Mouse (Mus musculus) cerebral cortex, adult 2 months (tissue): ENCODE results near the gene Krtap5-4.

Source experiments
- WGBS: fragments of 180-500 bp; shearing (Covaris S2); methylation state at CpG from one replicate; pipeline ENCODE4 v1.1.7; 2018; 5-methylcytosine and 5-hydroxymethylcytosine counted together

The Krtap5-4 gene

GRCm38 (mm10) chr7:142322641-142323040 lies 19.3 kb downstream of the Krtap5-4 start:
- WGBS, result 94% methylated on average over 6 of the region's 6 CpGs

DNA sequence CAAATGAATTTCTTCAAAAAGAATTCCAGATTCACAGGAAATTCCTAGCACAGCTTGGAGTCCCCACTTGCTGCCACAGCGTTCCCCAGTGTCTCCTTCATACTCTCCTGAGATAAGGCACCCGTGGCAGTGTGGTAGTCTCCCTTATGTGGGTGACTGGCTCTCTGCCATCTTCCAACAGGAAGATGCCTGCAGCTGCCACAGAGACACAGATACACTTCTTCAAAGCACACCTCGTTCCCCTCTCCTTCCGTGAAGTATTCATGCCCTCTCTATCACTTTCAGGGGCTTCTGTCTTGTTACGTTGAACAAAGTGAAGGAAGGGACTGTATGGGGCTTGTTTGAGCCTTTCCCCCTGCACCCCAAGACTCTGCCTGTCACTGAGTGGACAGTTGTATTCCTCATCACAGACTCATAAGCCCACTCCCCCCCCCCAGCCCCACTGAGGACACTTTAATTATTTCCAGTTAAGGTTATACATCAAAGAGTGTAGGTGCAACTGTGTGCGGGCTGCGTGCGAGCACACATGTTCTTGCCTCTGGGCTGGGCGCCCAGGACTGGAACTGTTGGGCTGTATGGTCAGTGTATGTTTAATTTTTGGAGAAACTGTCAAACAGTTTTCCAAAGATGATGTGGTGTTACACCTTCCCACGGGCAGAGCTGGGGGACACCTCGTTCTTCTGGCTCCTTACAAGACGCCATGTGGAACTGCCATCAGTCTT lies 20.2 kb downstream of the Krtap5-4 start:
- WGBS, result 67% methylated on average over 12 of the region's 12 CpGs

- WGBS, result 83% methylated on average over 9 of the region's 9 CpGs
Measured at GRCm38 (mm10) chr7:142326714-142327445, 23.5 kb downstream of the Krtap5-4 start.

GRCm38 (mm10) chr7:142328507-142328906 lies 25.2 kb downstream of the Krtap5-4 start:
- 92% methylated on average over 3 of the region's 3 CpGs for whole genome bisulfite sequencing

DNA sequence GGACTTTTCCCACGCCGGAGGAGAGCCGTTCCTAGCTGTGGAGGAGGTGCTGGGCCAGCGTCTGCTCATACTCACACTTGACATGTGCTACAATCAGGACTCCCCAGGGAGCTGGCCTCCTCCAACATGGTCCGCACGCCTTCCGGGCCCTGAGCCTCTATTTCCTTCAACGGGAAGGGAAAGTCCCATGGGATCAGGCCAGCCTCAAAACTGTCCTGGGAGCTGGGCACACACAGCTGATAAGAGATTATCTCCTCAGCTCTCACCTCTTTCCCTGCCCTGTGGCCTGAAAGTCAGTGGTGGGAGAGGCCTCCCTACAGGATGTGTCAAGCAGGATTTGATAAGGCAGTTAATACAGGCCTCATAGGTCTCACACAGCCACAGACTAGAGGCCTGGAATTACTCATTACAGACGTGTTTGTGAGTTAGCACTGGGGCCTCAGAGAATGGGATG lies 26.9 kb downstream of the Krtap5-4 start:
- 79% methylated on average over 9 of the region's 9 CpGs for WGBS

GRCm38 (mm10) chr7:142331281-142331680 lies 27.9 kb downstream of the Krtap5-4 start:
- 93% methylated on average over 4 of the region's 4 CpGs for WGBS

- WGBS, result 91% methylated on average over 5 of the region's 9 CpGs
Measured at GRCm38 (mm10) chr7:142332741-142333140, 29.4 kb downstream of the Krtap5-4 start.

- WGBS, result 5% methylated on average over 3 of the region's 3 CpGs
Measured at GRCm38 (mm10) chr7:142334246-142334645, 30.9 kb downstream of the Krtap5-4 start.

GRCm38 (mm10) chr7:142335151-142335550 lies 31.8 kb downstream of the Krtap5-4 start:
- WGBS, result 81% methylated on average over 8 of the region's 8 CpGs

- 69% methylated on average over 10 of the region's 10 CpGs for WGBS
Measured at GRCm38 (mm10) chr7:142340269-142340970, 37.1 kb downstream of the Krtap5-4 start.

DNA sequence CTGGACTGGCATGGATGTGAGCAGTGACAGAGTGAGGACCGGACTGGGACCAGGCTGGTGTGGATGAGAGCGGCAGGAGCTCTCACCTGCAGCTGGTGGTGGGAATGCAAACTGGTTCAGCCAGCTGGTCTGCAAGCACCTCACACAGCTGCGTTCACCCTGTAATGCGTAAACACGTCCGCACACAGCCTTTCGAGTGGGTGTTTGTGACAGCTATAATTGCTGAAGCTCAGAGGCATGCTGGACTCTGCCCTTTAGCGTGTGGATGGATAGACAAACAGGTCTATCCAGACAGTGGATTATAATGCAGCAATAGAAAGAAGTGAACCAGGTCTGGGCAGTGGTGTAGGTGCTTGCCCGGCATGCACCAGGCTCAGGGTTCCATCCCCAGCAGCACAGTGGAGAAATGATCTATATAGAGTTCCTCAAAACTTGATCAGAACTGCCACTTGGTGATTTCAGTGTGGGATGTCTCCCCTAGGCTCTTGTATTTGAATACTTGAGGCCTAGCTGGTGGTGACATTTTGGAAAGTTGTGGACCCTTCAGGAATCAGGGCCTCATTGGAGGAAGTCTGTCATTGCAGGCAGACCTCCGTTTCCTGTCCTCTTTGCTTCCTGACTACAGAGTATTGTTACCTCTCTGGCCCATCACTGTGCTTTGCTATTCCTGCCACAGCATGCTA lies 38.4 kb downstream of the Krtap5-4 start:
- 74% methylated on average over 10 of the region's 10 CpGs for WGBS

DNA sequence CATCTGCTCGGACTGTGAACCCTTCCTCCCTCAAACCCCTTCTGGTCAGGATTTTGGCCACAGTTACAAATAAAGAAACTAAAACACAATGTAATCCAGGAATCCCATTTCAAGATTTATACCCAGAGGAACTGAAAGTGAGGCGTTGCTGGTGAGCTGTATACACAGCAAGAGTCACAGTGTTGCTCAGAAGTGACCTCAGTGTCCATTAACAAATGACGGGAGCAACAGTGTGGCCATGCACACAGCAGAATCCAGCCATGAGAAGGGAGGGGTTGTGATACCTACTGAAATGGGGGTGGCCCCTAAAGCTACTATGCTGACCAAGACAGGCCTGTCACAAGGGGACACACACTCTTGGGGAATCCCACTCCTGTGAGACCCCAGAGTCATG lies 38.9 kb downstream of the Krtap5-4 start:
- WGBS, result 86% methylated on average over 3 of the region's 3 CpGs

- 92% methylated on average over 4 of the region's 4 CpGs for WGBS
Measured at GRCm38 (mm10) chr7:142347542-142347941, 44.2 kb downstream of the Krtap5-4 start.

DNA sequence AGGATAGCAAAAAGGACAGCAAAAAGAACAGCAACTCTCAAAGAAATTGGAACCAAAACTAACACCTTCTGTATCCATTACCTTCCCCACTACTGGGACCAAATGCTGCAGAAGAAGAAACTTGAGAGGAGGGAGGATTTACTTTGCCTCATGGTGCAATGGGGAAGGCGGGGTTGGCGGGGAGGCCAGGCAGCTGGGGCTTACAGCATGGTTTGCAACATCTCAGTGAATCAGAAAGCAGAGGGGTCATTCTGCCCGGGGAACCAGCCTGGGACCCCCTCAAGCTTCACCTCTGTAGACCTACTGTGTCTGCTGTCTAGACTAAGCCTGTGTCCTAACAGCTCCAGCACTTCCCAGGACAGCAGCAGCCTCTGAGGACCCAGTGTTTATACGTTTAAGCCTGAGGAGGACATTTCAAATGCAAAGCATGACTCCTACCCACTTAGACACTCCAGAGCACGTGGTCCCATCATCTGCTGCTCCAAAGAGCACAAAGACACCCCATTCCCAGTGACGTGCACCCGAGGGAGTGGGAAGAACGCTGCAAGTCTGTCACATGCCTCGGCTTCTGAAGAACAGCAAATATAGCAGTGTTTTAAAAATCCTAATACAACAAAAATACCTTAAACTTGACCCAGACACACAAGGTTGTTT lies 46.1 kb downstream of the Krtap5-4 start:
- 18% methylated on average over 9 of the region's 9 CpGs for WGBS

DNA sequence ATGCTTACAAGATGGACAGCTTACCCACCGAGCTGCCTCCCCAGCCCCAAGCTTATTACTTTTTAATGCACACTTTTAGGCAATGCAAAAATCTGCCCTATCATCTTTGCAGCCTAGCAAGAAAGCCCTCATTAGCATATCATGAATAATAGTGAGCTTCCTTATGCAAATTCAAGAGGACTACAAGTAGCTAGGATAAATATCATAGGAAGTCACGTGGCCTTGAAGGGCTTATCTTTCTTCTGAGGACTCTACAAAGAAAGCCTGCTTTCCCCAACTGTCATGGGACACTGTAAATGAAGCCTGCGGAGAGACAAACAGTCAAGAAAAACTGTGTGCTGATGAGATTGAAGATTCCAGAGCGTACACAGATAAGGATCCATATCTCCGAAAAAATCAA lies 48.2 kb downstream of the Krtap5-4 start:
- WGBS, result 70% methylated on average over 5 of the region's 5 CpGs

DNA sequence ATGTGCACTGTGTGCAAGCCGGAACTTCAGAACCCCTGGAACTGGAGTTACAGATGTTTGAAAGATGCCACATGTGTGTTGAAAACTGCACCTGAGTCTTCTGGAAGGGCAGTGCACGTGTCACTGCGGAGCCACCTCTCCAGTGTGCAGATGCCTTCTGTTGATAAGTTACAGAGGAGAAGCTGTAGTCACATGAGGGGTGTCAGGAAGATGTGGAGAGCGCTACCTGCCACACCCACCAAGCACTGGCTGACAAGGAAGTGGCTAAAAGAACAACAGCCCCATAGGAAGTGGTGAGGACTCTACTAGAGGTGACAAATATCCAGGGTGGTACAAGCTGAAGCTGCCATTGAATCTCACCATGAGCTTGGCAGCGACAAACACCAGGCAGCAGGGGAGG lies 50.5 kb downstream of the Krtap5-4 start:
- WGBS, result 82% methylated on average over 5 of the region's 5 CpGs
